Mouse (Mus musculus) CH12.LX (cell line): ENCODE measurements around the gene Zmat1. TPM values are rescaled to one million over a fixed set of nuclear protein-coding genes. Genes with fewer than 3 reads are reported as not detected.

Experiments
- DNase-seq: peaks from one replicate; pipeline ENCODE4 v3.0.0-alpha.2; 2013; ENCODE audit errors: extremely low read depth
- H3K27ac ChIP-seq: 2 replicates; pipeline ENCODE4 v1.5.1; 2012; ENCODE audit warnings: low read depth, mild to moderate bottlenecking, control low read depth, moderate library complexity; ENCODE audit not compliant: insufficient read depth
- H3K27me3 ChIP-seq: replicated peaks from 2 replicates; pipeline ENCODE3; 2012; ENCODE audit warnings: inconsistent platforms
- H3K36me3 ChIP-seq, 2 experiments: replicated peaks in 1 of 2; 2 replicates each; pipeline versions ENCODE3 to v1.6.1; 2012; ENCODE audit warnings: inconsistent platforms in 1 of 2, low read length in 1 of 2, mild to moderate bottlenecking in 1 of 2, mixed read lengths in 1 of 2, moderate library complexity in 1 of 2; ENCODE audit not compliant: control insufficient read depth in 1 of 2, insufficient read depth in 1 of 2
- H3K4me1 ChIP-seq, 2 experiments: 2 replicates each; pipeline ENCODE4 v1.6.1; 2012; ENCODE audit warnings: inconsistent platforms in 1 of 2, moderate library complexity in 1 of 2; ENCODE audit not compliant: insufficient read depth in 2 of 2, control insufficient read depth in 1 of 2
- H3K4me2 ChIP-seq: 2 replicates; pipeline ENCODE4 v1.6.1; 2012; ENCODE audit warnings: low read depth, mild to moderate bottlenecking, control low read depth; ENCODE audit not compliant: poor library complexity, insufficient read depth, severe bottlenecking
- H3K4me3 ChIP-seq, 3 experiments: fragments of 150-350 bp in 1 of 3; sonication (generic) in 1 of 3; replicated peaks in 1 of 3; 2 replicates each; pipeline versions ENCODE3 to v1.5.1; 2011 to 2012; ENCODE audit warnings: low read depth in 2 of 3, low read length in 2 of 3, mild to moderate bottlenecking in 2 of 3, moderate library complexity in 2 of 3, control low read depth in 1 of 3, improper control_type of control experiment in 1 of 3, inconsistent platforms in 1 of 3, mixed read lengths in 1 of 3; ENCODE audit not compliant: poor library complexity in 1 of 3
- H3K79me2 ChIP-seq: replicated peaks from 2 replicates; pipeline ENCODE4 v1.6.1; 2012; ENCODE audit warnings: mild to moderate bottlenecking, moderate library complexity; ENCODE audit not compliant: control insufficient read depth, poor library complexity, insufficient read depth, severe bottlenecking; ENCODE audit errors: extremely low read depth
- H3K9ac ChIP-seq: 2 replicates; pipeline ENCODE4 v1.6.1; 2012; ENCODE audit warnings: low read depth, mild to moderate bottlenecking, control low read depth, moderate library complexity; ENCODE audit not compliant: insufficient read depth
- H3K9me3 ChIP-seq: replicated peaks from 2 replicates; pipeline ENCODE3; 2012; ENCODE audit warnings: low read length, inconsistent platforms, mixed read lengths
- BHLHE40 ChIP-seq: IDR thresholded peaks from 2 replicates; pipeline ENCODE4 v1.6.1; 2011; ENCODE audit warnings: mild to moderate bottlenecking, low read depth, low read length, improper control_type of control experiment
- CHD2 ChIP-seq: IDR thresholded peaks from 2 replicates; pipeline ENCODE4 v1.6.1; 2011; ENCODE audit warnings: low read length, improper control_type of control experiment
- CTCF ChIP-seq, 2 experiments: IDR thresholded peaks in 1 of 2; conservative IDR thresholded peaks in 1 of 2; 2 replicates each; pipeline ENCODE4 v1.5.1; 2011 to 2012; ENCODE audit warnings: low read depth in 2 of 2, low read length in 2 of 2, improper control_type of control experiment in 1 of 2, inconsistent platforms in 1 of 2, mild to moderate bottlenecking in 1 of 2, moderate library complexity in 1 of 2
- EP300 ChIP-seq: IDR thresholded peaks from 2 replicates; pipeline ENCODE4 v1.6.1; 2011; ENCODE audit warnings: low read length, improper control_type of control experiment
- ETS1 ChIP-seq: conservative IDR thresholded peaks from 2 replicates; pipeline ENCODE4 v1.6.1; 2012; ENCODE audit warnings: low read depth, mild to moderate bottlenecking, inconsistent platforms, low read length, improper control_type of control experiment, moderate library complexity
- HCFC1 ChIP-seq: IDR thresholded peaks from 2 replicates; pipeline ENCODE4 v1.6.1; 2012; ENCODE audit warnings: low read depth, mild to moderate bottlenecking, inconsistent platforms, low read length, improper control_type of control experiment
- JUN ChIP-seq: IDR thresholded peaks from 2 replicates; pipeline ENCODE4 v1.6.1; 2011; ENCODE audit warnings: low read depth, mild to moderate bottlenecking, low read length, improper control_type of control experiment, moderate library complexity; ENCODE audit not compliant: insufficient read depth
- JUND ChIP-seq: conservative IDR thresholded peaks from 2 replicates; pipeline ENCODE4 v1.6.1; 2011; ENCODE audit warnings: low read depth, low read length, improper control_type of control experiment
- MAFK ChIP-seq: IDR thresholded peaks from 2 replicates; pipeline ENCODE4 v1.6.1; 2011; ENCODE audit warnings: low read length, improper control_type of control experiment; ENCODE audit not compliant: insufficient replicate concordance
- MAX ChIP-seq: IDR thresholded peaks from 2 replicates; pipeline ENCODE4 v1.6.1; 2011; ENCODE audit warnings: low read length, improper control_type of control experiment
- MEF2A ChIP-seq: IDR thresholded peaks from 2 replicates; pipeline ENCODE4 v1.6.1; 2014; ENCODE audit warnings: low read depth, mild to moderate bottlenecking, inconsistent platforms, low read length, improper control_type of control experiment, borderline replicate concordance
- MXI1 ChIP-seq: IDR thresholded peaks from 2 replicates; pipeline ENCODE4 v1.6.1; 2011; ENCODE audit warnings: mild to moderate bottlenecking, low read depth, low read length, improper control_type of control experiment
- NRF1 ChIP-seq: IDR thresholded peaks from 2 replicates; pipeline ENCODE4 v1.6.1; 2014; ENCODE audit warnings: low read depth, mild to moderate bottlenecking, inconsistent platforms, low read length, improper control_type of control experiment, moderate library complexity
- PAX5 ChIP-seq: IDR thresholded peaks from 2 replicates; pipeline ENCODE4 v1.6.1; 2012; ENCODE audit warnings: low read length, inconsistent platforms, mixed read lengths
- POLR2A ChIP-seq: IDR thresholded peaks from 2 replicates; pipeline ENCODE4 v1.6.1; 2011; ENCODE audit warnings: low read depth, mild to moderate bottlenecking, improper control_type of control experiment, low read length
- RAD21 ChIP-seq: IDR thresholded peaks from 2 replicates; pipeline ENCODE4 v1.6.1; 2011; ENCODE audit warnings: low read depth, mild to moderate bottlenecking, low read length, improper control_type of control experiment, moderate library complexity
- SIN3A ChIP-seq: IDR thresholded peaks from 2 replicates; pipeline ENCODE4 v1.6.1; 2012; ENCODE audit warnings: low read length, improper control_type of control experiment, inconsistent platforms
- SMC3 ChIP-seq: IDR thresholded peaks from 2 replicates; pipeline ENCODE4 v1.6.1; 2011; ENCODE audit warnings: low read depth, low read length, improper control_type of control experiment
- UBTF ChIP-seq: IDR thresholded peaks from 2 replicates; pipeline ENCODE4 v1.6.1; 2012; ENCODE audit warnings: low read depth, mild to moderate bottlenecking, inconsistent platforms, low read length, improper control_type of control experiment, moderate library complexity
- USF1 ChIP-seq: IDR thresholded peaks from 2 replicates; pipeline ENCODE4 v1.6.1; 2014; ENCODE audit warnings: low read depth, mild to moderate bottlenecking, inconsistent platforms, low read length, improper control_type of control experiment
- USF2 ChIP-seq: conservative IDR thresholded peaks from 2 replicates; pipeline ENCODE4 v1.6.1; 2011; ENCODE audit warnings: low read depth, low read length, improper control_type of control experiment
- ZKSCAN1 ChIP-seq: IDR thresholded peaks from 2 replicates; pipeline ENCODE4 v1.6.1; 2012; ENCODE audit warnings: low read depth, inconsistent platforms, low read length, improper control_type of control experiment, borderline replicate concordance
- ZNF384 ChIP-seq: IDR thresholded peaks from 2 replicates; pipeline ENCODE4 v1.6.1; 2012; ENCODE audit warnings: low read depth, low read length, improper control_type of control experiment, inconsistent platforms
- dilution Hi-C: fragments of 300-500 bp; cut with MboI; formaldehyde crosslinking; loops from 2 replicates; pipeline ENCODE4 v1.14.3; 2020; ENCODE audit warnings: low sequenced_read_pairs; ENCODE audit not compliant: extremely low pct_unique_long_range_greater_than_20kb, extremely low pct_ligation_motif_present
- in situ Hi-C: fragments of 300-500 bp; cut with MboI; formaldehyde crosslinking; loops from 3 replicates; pipeline ENCODE4 v1.14.3; 2019; ENCODE audit warnings: low sequenced_read_pairs, low pct_ligation_motif_present, low pct_unique_long_range_greater_than_20kb, mixed read lengths
- polyA plus RNA-seq: library from polyadenylated mRNA; unstranded; fragments of >175 nt; gene quantifications from 2 replicates; pipeline ENCODE4 v1.2.1, GENCODE M21; 2012; ENCODE audit warnings: low read depth; ENCODE audit not compliant: insufficient read length
- total RNA-seq, 2 experiments: library from RNA; depleted of rRNA; stranded (reverse); fragments of 300-350 nt in 1 of 2; fragments of >200 nt in 1 of 2; gene quantifications; 2 replicates each; pipeline ENCODE4 v1.2.3; 2012 to 2014

The Zmat1 gene
- total and polyA plus RNA-seq, 3 experiments, result 0.68 to 4.1 (median 0.93) TPM

DNA sequence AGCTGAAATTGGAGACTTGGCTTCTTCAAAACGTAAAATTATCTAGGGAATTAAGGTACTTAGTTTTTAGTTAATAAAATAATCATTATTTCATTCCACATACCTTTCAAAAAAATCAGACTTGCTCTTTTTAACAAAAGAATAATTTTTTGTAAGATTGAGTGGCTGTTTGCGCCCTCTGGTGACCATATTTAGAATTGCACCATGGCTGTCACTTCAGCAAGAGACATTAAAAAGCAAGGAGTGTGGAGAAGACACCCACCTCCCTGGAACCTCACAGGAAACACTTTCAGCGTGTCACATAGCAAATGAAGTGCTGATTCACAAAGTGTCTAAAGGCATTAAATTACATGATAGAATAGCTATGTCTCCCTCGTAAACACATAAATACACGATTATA lies 78.6 kb downstream of the Zmat1 start:
- Histone ChIP-seq H3K9ac (no peak overlapping the region), H3K27ac (no peak overlapping the region), H3K27me3 (no peaks in the 10 kb centered on the region), H3K36me3 (no peaks in the 10 kb centered on the region), H3K79me2 (no peaks in the 10 kb centered on the region), H3K9me3 (no peaks in the 10 kb centered on the region), H3K4me1 (no peaks in the 10 kb centered on the region), H3K4me2 (no peak overlapping the region), H3K4me3 (no peak overlapping the region)
- dilution Hi-C loops (no loop called here), in situ Hi-C loops (no loop called here)
- peak; percentile 17 for DNase-seq
- TF ChIP-seq RAD21, result peak; percentile 39
- TF ChIP-seq EP300, result no peak
- TF ChIP-seq SMC3, result peak; percentile 48
- TF ChIP-seq CTCF (conservative IDR thresholded peaks at IDR 0.05 in 1 of 2, IDR thresholded peaks at IDR 0.05 in 1 of 2; ENCODE audit: low read depth in 2 of 2, low read length in 2 of 2), result peak; percentile 52 to 61

DNA sequence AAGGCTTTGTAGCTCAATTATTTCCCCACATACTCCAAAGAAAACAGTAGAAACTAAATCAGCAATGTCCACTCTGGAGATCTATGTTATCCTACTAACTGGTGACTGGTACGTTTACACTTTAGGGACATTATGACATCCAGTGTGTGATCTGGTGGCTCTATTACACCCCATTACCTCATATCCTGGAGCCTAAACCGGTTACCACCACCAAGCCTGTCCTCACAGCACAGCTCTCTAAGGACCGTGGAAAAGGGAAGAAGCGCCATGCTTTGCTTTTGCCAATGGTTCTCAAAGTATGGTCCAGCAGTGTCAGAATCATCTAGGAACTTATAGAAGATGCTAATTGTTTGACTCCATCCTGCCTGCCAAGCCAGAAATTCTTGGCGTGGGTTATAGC lies 79.1 kb downstream of the Zmat1 start:
- in situ Hi-C loops (loop anchor here (10.0 kb wide), 1 partner anchor 205 kb away; no protein-coding TSS in a partner anchor), dilution Hi-C loops (no loop called here)
- no peak for TF ChIP-seq NRF1
- TF ChIP-seq CTCF (conservative IDR thresholded peaks at IDR 0.05 in 1 of 2, IDR thresholded peaks at IDR 0.05 in 1 of 2; ENCODE audit: low read depth in 2 of 2, low read length in 2 of 2), result no peak
- TF ChIP-seq ZKSCAN1, result no peak
- Histone ChIP-seq H3K9me3 (no peaks in the 10 kb centered on the region), H3K4me3 (no peak overlapping the region), H3K79me2 (no peaks in the 10 kb centered on the region), H3K27me3 (no peaks in the 10 kb centered on the region), H3K4me1 (no peaks in the 10 kb centered on the region), H3K4me2 (no peak overlapping the region), H3K27ac (no peak overlapping the region), H3K9ac (no peak overlapping the region), H3K36me3 (no peaks in the 10 kb centered on the region)
- DNase-seq, result no peak

- TF ChIP-seq MAX (no peak), USF1 (no peak), CHD2 (no peak), BHLHE40 (no peak), RAD21 (peak; percentile 44), MAFK (no peak), ZNF384 (no peak), ETS1 (no peak), PAX5 (no peak), MXI1 (no peak), MEF2A (no peak), USF2 (no peak), HCFC1 (no peak), JUN (no peak), JUND (no peak), POLR2A (no peak), UBTF (no peak), CTCF (conservative IDR thresholded peaks at IDR 0.05 in 1 of 2, IDR thresholded peaks at IDR 0.05 in 1 of 2; ENCODE audit: low read depth in 2 of 2, low read length in 2 of 2) (peak; percentile 23 to 54; a peak in 3 of 4 replicates), SIN3A (no peak), SMC3 (peak; percentile 48)
- H3K4me3 ChIP-seq, result no peak overlapping the region
- no peaks in the 10 kb centered on the region for H3K79me2 ChIP-seq
- no peak overlapping the region for H3K27ac ChIP-seq
- H3K9ac ChIP-seq, result no peak overlapping the region
- DNase-seq, result peak; percentile 22
- no peaks in the 10 kb centered on the region for H3K36me3 ChIP-seq
- no peaks in the 10 kb centered on the region for H3K9me3 ChIP-seq
- dilution Hi-C loops (no loop called here), in situ Hi-C loops (loop anchor here (10.0 kb wide), 1 partner anchor 200 kb away; no protein-coding TSS in a partner anchor)
- H3K4me1 ChIP-seq, result no peaks in the 10 kb centered on the region
- H3K4me2 ChIP-seq, result no peak overlapping the region
- no peaks in the 10 kb centered on the region for H3K27me3 ChIP-seq
Observed at GRCm38 (mm10) chrX:134925058-134925457, 84.0 kb downstream of the Zmat1 start.
